Mouse (Mus musculus) liver, postnatal 0 days (tissue): Measurements from ENCODE around the gene Chic2.

ENCODE experiments used
- CTCF ChIP-seq: sonication (generic); IDR thresholded peaks from 2 replicates; pipeline ENCODE4 v1.5.1; 2016; ENCODE audit warnings: antibody characterized with exemption, low read depth
- EP300 ChIP-seq: IDR thresholded peaks from 2 replicates; pipeline ENCODE4 v1.6.1; 2016; ENCODE audit warnings: antibody characterized with exemption, low read depth, mild to moderate bottlenecking

- TF ChIP-seq EP300 (no peak), CTCF (no peak)
Observed at GRCm38 (mm10) chr5:75073167-75073566, 28.6 kb upstream of the Chic2 start.
